Mouse (Mus musculus): ENCODE results near the gene Glo1. TPM values are rescaled to one million over a fixed set of nuclear protein-coding genes. Genes with fewer than 3 reads are reported as not detected.

The Glo1 gene
- polyA plus RNA-seq, 1 experiment = 181 TPM

DNA sequence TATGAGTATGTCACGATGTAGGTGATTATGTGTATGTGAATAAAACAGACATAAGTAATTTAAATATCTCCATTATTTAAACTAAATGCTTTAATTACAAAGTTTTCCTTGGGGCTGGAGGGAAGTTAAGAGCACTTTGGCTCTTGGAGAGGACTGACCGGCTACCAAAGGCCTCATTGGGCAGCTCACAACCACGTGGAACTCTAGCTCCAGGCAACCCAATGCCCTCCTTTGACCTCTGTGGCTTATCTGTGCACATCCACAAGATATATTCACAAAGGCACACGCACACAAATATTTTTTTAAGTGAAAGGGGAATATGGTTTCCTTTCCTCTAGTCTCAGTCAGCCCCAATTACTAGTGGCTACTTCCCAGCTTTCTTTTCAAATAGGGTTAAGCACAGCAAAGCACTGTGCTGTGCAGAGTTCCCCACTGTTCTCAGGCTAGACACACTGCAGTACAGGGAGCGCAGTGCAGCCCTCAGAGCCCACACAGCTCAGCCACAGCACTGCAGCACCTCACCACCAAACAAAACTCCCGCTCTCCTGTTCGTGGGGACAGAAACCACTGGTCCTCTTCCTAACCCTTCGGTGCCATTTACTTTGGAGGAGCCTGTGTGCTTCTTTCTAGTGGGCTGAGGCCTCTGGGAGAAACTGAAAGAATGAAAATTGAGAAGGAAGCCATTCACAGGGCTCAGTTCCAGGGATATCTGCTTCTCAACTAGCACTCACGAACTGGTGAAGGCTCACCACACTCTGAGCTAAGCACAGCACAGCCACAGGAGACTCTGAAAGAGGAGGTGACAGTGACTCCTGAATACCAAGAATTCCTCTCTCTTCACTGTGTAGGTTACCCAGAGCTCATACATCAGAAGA is 76.5 kb downstream of the Glo1 start:
- Histone ChIP-seq H3K27me3 (ENCODE audit: control insufficient read depth, insufficient read depth, insufficient read length) (no peaks in the 10 kb centered on the region), H3ac (ENCODE audit: control insufficient read depth, insufficient read length) (no peak overlapping the region), H3K4me3 (no peak overlapping the region), H3K79me2 (ENCODE audit: control insufficient read depth, insufficient read depth) (no peaks in the 10 kb centered on the region), H3K36me3 (ENCODE audit: control insufficient read depth, insufficient read depth) (no peaks in the 10 kb centered on the region), H3K4me2 (ENCODE audit: low read depth) (no peak overlapping the region)
- TF ChIP-seq E2F4 (IDR thresholded peaks at IDR 0.05; ENCODE audit: insufficient read depth) = no peak
- TF ChIP-seq POLR2A (IDR thresholded peaks at IDR 0.05; ENCODE audit: insufficient read length, low read depth) = no peak
- TF ChIP-seq SRF (IDR thresholded peaks at IDR 0.05; ENCODE audit: control insufficient read depth, insufficient read length, low read depth) = no peak
- TF ChIP-seq MAX (IDR thresholded peaks at IDR 0.05; ENCODE audit: low read depth) = no peak
- TF ChIP-seq MYOG (IDR thresholded peaks at IDR 0.05; ENCODE audit: control insufficient read depth in 1 of 3, insufficient read depth in 1 of 3, insufficient read length in 2 of 3, low read depth in 2 of 3) = no peak
- no peak for TF ChIP-seq POLR2AphosphoS2 (IDR thresholded peaks at IDR 0.05; ENCODE audit: insufficient read length, low read depth)
- TF ChIP-seq USF1 (IDR thresholded peaks at IDR 0.05; ENCODE audit: low read depth) = no peak
- TF ChIP-seq TCF3 (IDR thresholded peaks at IDR 0.05; ENCODE audit: insufficient read length, low read depth) = no peak
- TF ChIP-seq REST (IDR thresholded peaks at IDR 0.05; ENCODE audit: insufficient read depth, insufficient read length) = no peak
- TF ChIP-seq CEBPB (IDR thresholded peaks at IDR 0.05; ENCODE audit: insufficient read depth, poor library complexity, severe bottlenecking) = no peak
- no peak for TF ChIP-seq TCF12 (IDR thresholded peaks at IDR 0.05; ENCODE audit: insufficient read depth, poor library complexity, severe bottlenecking)
- TF ChIP-seq MYOD1 (IDR thresholded peaks at IDR 0.05; ENCODE audit: control insufficient read depth in 1 of 3, insufficient read length in 2 of 3, low read depth in 2 of 3) = no peak

DNA sequence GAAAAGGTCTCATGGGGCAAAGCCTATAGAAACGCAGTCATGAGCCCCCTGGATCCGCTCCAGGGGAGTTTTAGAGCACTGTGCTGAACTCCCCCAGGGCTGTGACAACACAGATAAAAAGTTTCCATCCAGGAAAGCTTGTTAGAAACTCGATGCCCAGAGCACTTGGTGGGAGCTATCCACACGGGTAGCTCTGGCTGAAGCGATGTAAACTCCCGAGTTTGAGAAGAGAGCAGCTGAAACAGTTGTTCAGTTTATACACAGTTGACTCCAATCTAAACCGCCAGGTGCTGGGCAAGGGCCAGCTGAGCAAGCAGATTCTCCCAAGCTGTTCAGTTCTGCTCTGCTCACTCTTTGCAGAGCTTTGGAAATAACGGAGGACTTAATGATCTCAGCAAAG is 87.6 kb downstream of the Glo1 start:
- Histone ChIP-seq H3K79me2 (ENCODE audit: control insufficient read depth, insufficient read depth) (no peaks in the 10 kb centered on the region), H3K36me3 (ENCODE audit: control insufficient read depth, insufficient read depth) (no peaks in the 10 kb centered on the region), H3ac (ENCODE audit: control insufficient read depth, insufficient read length) (no peak overlapping the region), H3K4me2 (ENCODE audit: low read depth) (peak overlapping the region; percentile 20), H3K27me3 (ENCODE audit: control insufficient read depth, insufficient read depth, insufficient read length) (no peaks in the 10 kb centered on the region), H3K4me3 (no peak overlapping the region)
- no peak for TF ChIP-seq POLR2AphosphoS2 (IDR thresholded peaks at IDR 0.05; ENCODE audit: insufficient read length, low read depth)
- no peak for TF ChIP-seq MAX (IDR thresholded peaks at IDR 0.05; ENCODE audit: low read depth)
- no peak for TF ChIP-seq CEBPB (IDR thresholded peaks at IDR 0.05; ENCODE audit: insufficient read depth, poor library complexity, severe bottlenecking)
- TF ChIP-seq MYOG (IDR thresholded peaks at IDR 0.05; ENCODE audit: control insufficient read depth in 1 of 3, insufficient read depth in 1 of 3, insufficient read length in 2 of 3, low read depth in 2 of 3) = peak in 1 of 3 experiments; percentile 51
- no peak for TF ChIP-seq REST (IDR thresholded peaks at IDR 0.05; ENCODE audit: insufficient read depth, insufficient read length)
- no peak for TF ChIP-seq POLR2A (IDR thresholded peaks at IDR 0.05; ENCODE audit: insufficient read length, low read depth)
- TF ChIP-seq TCF3 (IDR thresholded peaks at IDR 0.05; ENCODE audit: insufficient read length, low read depth) = no peak
- no peak for TF ChIP-seq E2F4 (IDR thresholded peaks at IDR 0.05; ENCODE audit: insufficient read depth)
- peak in 2 of 3 experiments; percentile 28 to 47 for TF ChIP-seq MYOD1 (IDR thresholded peaks at IDR 0.05; ENCODE audit: control insufficient read depth in 1 of 3, insufficient read length in 2 of 3, low read depth in 2 of 3)
- no peak for TF ChIP-seq SRF (IDR thresholded peaks at IDR 0.05; ENCODE audit: control insufficient read depth, insufficient read length, low read depth)
- no peak for TF ChIP-seq TCF12 (IDR thresholded peaks at IDR 0.05; ENCODE audit: insufficient read depth, poor library complexity, severe bottlenecking)
- TF ChIP-seq USF1 (IDR thresholded peaks at IDR 0.05; ENCODE audit: low read depth) = no peak

DNA sequence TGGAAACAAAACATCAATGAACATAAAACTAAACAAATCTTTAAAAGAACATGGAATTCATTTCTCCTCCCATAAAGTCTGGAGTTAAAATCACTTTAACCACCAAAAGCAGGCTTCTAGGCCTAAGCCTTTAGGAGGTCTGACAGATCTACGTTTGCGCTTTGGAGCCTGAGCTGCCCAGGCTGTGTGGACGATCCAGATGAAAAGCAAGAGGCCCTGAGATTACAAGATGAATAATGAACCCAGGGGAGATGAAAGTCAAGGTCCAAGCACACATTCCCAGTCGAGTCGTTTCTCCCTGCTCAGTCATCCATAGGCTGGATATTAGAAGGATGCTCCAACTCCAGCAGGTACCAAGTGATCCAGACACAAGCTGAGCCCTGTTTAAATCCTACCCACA is 90.0 kb downstream of the Glo1 start:
- TF ChIP-seq POLR2A (IDR thresholded peaks at IDR 0.05; ENCODE audit: insufficient read length, low read depth) = no peak
- no peak for TF ChIP-seq MAX (IDR thresholded peaks at IDR 0.05; ENCODE audit: low read depth)
- no peak for TF ChIP-seq E2F4 (IDR thresholded peaks at IDR 0.05; ENCODE audit: insufficient read depth)
- TF ChIP-seq MYOG (IDR thresholded peaks at IDR 0.05; ENCODE audit: control insufficient read depth in 1 of 3, insufficient read depth in 1 of 3, insufficient read length in 2 of 3, low read depth in 2 of 3) = no peak
- TF ChIP-seq POLR2AphosphoS2 (IDR thresholded peaks at IDR 0.05; ENCODE audit: insufficient read length, low read depth) = no peak
- no peak for TF ChIP-seq TCF3 (IDR thresholded peaks at IDR 0.05; ENCODE audit: insufficient read length, low read depth)
- TF ChIP-seq REST (IDR thresholded peaks at IDR 0.05; ENCODE audit: insufficient read depth, insufficient read length) = no peak
- no peaks in the 10 kb centered on the region for H3K79me2 ChIP-seq (ENCODE audit: control insufficient read depth, insufficient read depth)
- H3ac ChIP-seq (ENCODE audit: control insufficient read depth, insufficient read length) = no peak overlapping the region
- H3K4me3 ChIP-seq = no peak overlapping the region
- no peaks in the 10 kb centered on the region for H3K36me3 ChIP-seq (ENCODE audit: control insufficient read depth, insufficient read depth)
- H3K27me3 ChIP-seq (ENCODE audit: control insufficient read depth, insufficient read depth, insufficient read length) = no peaks in the 10 kb centered on the region
- H3K4me2 ChIP-seq (ENCODE audit: low read depth) = no peak overlapping the region

Other genes starting within 250 kb of the Glo1 start
- gene Btbd9, start 50.4 kb downstream of the Glo1 start, polyA plus RNA-seq (2012; fragmentation: generic; extraction: Trizol) = 21.3 TPM
- gene Dnah8, start 2.5 kb downstream of the Glo1 start, polyA plus RNA-seq (2012; fragmentation: generic; extraction: Trizol) = 0.08 TPM

Data from myocyte (in vitro differentiated cells).